Mouse (Mus musculus): ENCODE results near the gene Mrpl43. TPM values are rescaled to one million over a fixed set of nuclear protein-coding genes. Genes with fewer than 3 reads are reported as not detected.

Mrpl43 gene
- 10 to 100 TPM in 11 of 26 experiments, 1 to 10 TPM in 11, under 1 TPM in 2, not detected in 2; 0.65 to 18.5 (median 9.4) TPM for total RNA-seq (2018; cell fraction: chromatin; rRNA removed)
- 10 to 100 TPM; 24.5 to 47.7 (median 38.8) TPM for total RNA-seq (2018; cell fraction: cytosol; rRNA removed)
- total RNA-seq (2018; cell fraction: nucleus; rRNA removed): 10 to 100 TPM in 17 of 26 experiments, 1 to 10 TPM in 9; 3.6 to 27.4 (median 10.9) TPM
- polyA plus RNA-seq (2018): 29.1 to 41.9 TPM (median 39.7 TPM) in 3 replicates

- under 1% methylated on average over 77 of the region's 82 CpGs for WGBS (ENCODE audit: missing documents)
- Histone ChIP-seq H3K79me2 (ENCODE audit: inconsistent target) (peaks cover 18% of the 10 kb centered on the region; the same call in 1 of the 2 replicates), H3K36me3 (ENCODE audit: inconsistent target) (peaks cover 29% of the 10 kb centered on the region), H3K27ac (peak within 1 kb of the TSS; percentile 65), H3K4me3 (ENCODE audit: inconsistent target) (peak within 1 kb of the TSS; percentile 67)
Measured at GRCm38 (mm10) chr19:45005957-45006712, at the start of gene Mrpl43. TSS of gene Mrpl43 (minus strand) at chr19:45006442.

GRCm38 (mm10) chr19:45054892-45055690 lies 48.8 kb upstream of the Mrpl43 start:
- Histone ChIP-seq H3K4me3 (ENCODE audit: inconsistent target) (no peak overlapping the region), H3K27ac (no peak overlapping the region), H3K36me3 (ENCODE audit: inconsistent target) (peaks cover 32% of the 10 kb centered on the region), H3K79me2 (ENCODE audit: inconsistent target) (no peaks in the 10 kb centered on the region)
- 63% methylated on average over 6 of the region's 6 CpGs for WGBS (ENCODE audit: missing documents)

GRCm38 (mm10) chr19:45053451-45053850 lies 47.2 kb upstream of the Mrpl43 start:
- WGBS (ENCODE audit: missing documents): 95% methylated on average over 8 of the region's 8 CpGs
- Histone ChIP-seq H3K27ac (no peak overlapping the region), H3K4me3 (ENCODE audit: inconsistent target) (no peak overlapping the region), H3K36me3 (ENCODE audit: inconsistent target) (peaks cover 32% of the 10 kb centered on the region), H3K79me2 (ENCODE audit: inconsistent target) (peaks cover 6% of the 10 kb centered on the region; the same call in 1 of the 2 replicates)

- WGBS (ENCODE audit: missing documents): 68% methylated on average over 9 of the region's 9 CpGs
- Histone ChIP-seq H3K4me3 (ENCODE audit: inconsistent target) (no peak overlapping the region), H3K36me3 (ENCODE audit: inconsistent target) (peaks cover 32% of the 10 kb centered on the region), H3K27ac (no peak overlapping the region), H3K79me2 (ENCODE audit: inconsistent target) (peaks cover 10% of the 10 kb centered on the region; the same call in 1 of the 2 replicates)
Measured at GRCm38 (mm10) chr19:45049523-45049922, 43.3 kb upstream of the Mrpl43 start.

- H3K4me3 ChIP-seq (ENCODE audit: inconsistent target): peak overlapping the region; percentile 67
- WGBS (ENCODE audit: missing documents): 96% methylated on average over 7 of the region's 12 CpGs
- peaks cover 10% of the 10 kb centered on the region; the same call in 1 of the 2 replicates for H3K79me2 ChIP-seq (ENCODE audit: inconsistent target)
- peaks cover 31% of the 10 kb centered on the region for H3K36me3 ChIP-seq (ENCODE audit: inconsistent target)
- H3K27ac ChIP-seq: peak overlapping the region; percentile 81
Measured at GRCm38 (mm10) chr19:45048644-45049365, 42.6 kb upstream of the Mrpl43 start.

- H3K27ac ChIP-seq: peak overlapping the region; percentile 81
Measured at GRCm38 (mm10) chr19:45047935-45048643, 41.8 kb upstream of the Mrpl43 start.

GRCm38 (mm10) chr19:45047417-45047934 lies 41.2 kb upstream of the Mrpl43 start, which contains the start of gene Sfxn3:
TSS of gene Sfxn3 (plus strand) at chr19:45047503.
- peaks cover 18% of the 10 kb centered on the region; the same call in 1 of the 2 replicates for H3K36me3 ChIP-seq (ENCODE audit: inconsistent target)
- H3K79me2 ChIP-seq (ENCODE audit: inconsistent target): peaks cover 10% of the 10 kb centered on the region; the same call in 1 of the 2 replicates
- H3K4me3 ChIP-seq (ENCODE audit: inconsistent target): peak within 1 kb of the TSS; percentile 67
- WGBS (ENCODE audit: missing documents): under 1% methylated on average over 26 of the region's 26 CpGs
- H3K27ac ChIP-seq: peak within 1 kb of the TSS; percentile 81

More at GRCm38 (mm10) chr19:45047935-45048643, 41.8 kb upstream of the Mrpl43 start:
- 6% methylated on average over 11 of the region's 11 CpGs for WGBS (ENCODE audit: missing documents)
- H3K4me3 ChIP-seq (ENCODE audit: inconsistent target): peak overlapping the region; percentile 67
- peaks cover 10% of the 10 kb centered on the region; the same call in 1 of the 2 replicates for H3K79me2 ChIP-seq (ENCODE audit: inconsistent target)
- H3K36me3 ChIP-seq (ENCODE audit: inconsistent target): peaks cover 24% of the 10 kb centered on the region

- WGBS (ENCODE audit: missing documents): 4% methylated on average over 34 of the region's 34 CpGs
- Histone ChIP-seq H3K79me2 (ENCODE audit: inconsistent target) (peaks cover 10% of the 10 kb centered on the region; the same call in 1 of the 2 replicates), H3K36me3 (ENCODE audit: inconsistent target) (peaks cover 11% of the 10 kb centered on the region; the same call in 1 of the 2 replicates), H3K27ac (peak overlapping the region; percentile 81; the same call in 1 of the 2 replicates), H3K4me3 (ENCODE audit: inconsistent target) (peak overlapping the region; percentile 67)
Measured at GRCm38 (mm10) chr19:45046523-45047321, 40.5 kb upstream of the Mrpl43 start.

GRCm38 (mm10) chr19:45045651-45046050 lies 39.4 kb upstream of the Mrpl43 start, which contains the start of gene Pdzd7:
TSS of gene Pdzd7 (minus strand) at chr19:45045717.
- Histone ChIP-seq H3K79me2 (ENCODE audit: inconsistent target) (peaks cover 10% of the 10 kb centered on the region; the same call in 1 of the 2 replicates), H3K4me3 (ENCODE audit: inconsistent target) (peak within 1 kb of the TSS; percentile 67; the same call in 1 of the 2 replicates), H3K36me3 (ENCODE audit: inconsistent target) (peaks cover 7% of the 10 kb centered on the region; the same call in 1 of the 2 replicates), H3K27ac (no peak within 1 kb of the TSS)
- 75% methylated on average over 5 of the region's 5 CpGs for WGBS (ENCODE audit: missing documents)

- H3K79me2 ChIP-seq (ENCODE audit: inconsistent target): peaks cover 10% of the 10 kb centered on the region; the same call in 1 of the 2 replicates
- peaks cover 2% of the 10 kb centered on the region; the same call in 1 of the 2 replicates for H3K36me3 ChIP-seq (ENCODE audit: inconsistent target)
- WGBS (ENCODE audit: missing documents): 68% methylated on average over 15 of the region's 15 CpGs
- H3K4me3 ChIP-seq (ENCODE audit: inconsistent target): no peak overlapping the region
- no peak overlapping the region for H3K27ac ChIP-seq
Measured at GRCm38 (mm10) chr19:45045236-45045635, 39.0 kb upstream of the Mrpl43 start.

- peaks cover 10% of the 10 kb centered on the region; the same call in 1 of the 2 replicates for H3K79me2 ChIP-seq (ENCODE audit: inconsistent target)
- H3K4me3 ChIP-seq (ENCODE audit: inconsistent target): no peak overlapping the region
- no peaks in the 10 kb centered on the region; the same call in 1 of the 2 replicates for H3K36me3 ChIP-seq (ENCODE audit: inconsistent target)
- H3K27ac ChIP-seq: no peak overlapping the region
- 90% methylated on average over 11 of the region's 11 CpGs for WGBS (ENCODE audit: missing documents)
Measured at GRCm38 (mm10) chr19:45044389-45044927, 38.2 kb upstream of the Mrpl43 start.

GRCm38 (mm10) chr19:45040214-45040613 lies 34.0 kb upstream of the Mrpl43 start:
- H3K36me3 ChIP-seq (ENCODE audit: inconsistent target): no peaks in the 10 kb centered on the region
- H3K4me3 ChIP-seq (ENCODE audit: inconsistent target): no peak overlapping the region
- 73% methylated on average over 13 of the region's 13 CpGs for WGBS (ENCODE audit: missing documents)
- H3K27ac ChIP-seq: no peak overlapping the region
- H3K79me2 ChIP-seq (ENCODE audit: inconsistent target): no peaks in the 10 kb centered on the region

Data from macrophage (primary cell).